Mouse (Mus musculus): ENCODE results near the gene Gm15737.

- TF ChIP-seq POLR2A (IDR thresholded peaks at IDR 0.05; ENCODE audit: insufficient read length, low read depth) (no peak), MYOG (IDR thresholded peaks at IDR 0.05; ENCODE audit: control insufficient read depth in 1 of 3, insufficient read depth in 1 of 3, insufficient read length in 2 of 3, low read depth in 2 of 3) (no peak), USF1 (IDR thresholded peaks at IDR 0.05; ENCODE audit: low read depth) (no peak), SRF (IDR thresholded peaks at IDR 0.05; ENCODE audit: control insufficient read depth, insufficient read length, low read depth) (no peak), POLR2AphosphoS2 (IDR thresholded peaks at IDR 0.05; ENCODE audit: insufficient read length, low read depth) (no peak), CEBPB (IDR thresholded peaks at IDR 0.05; ENCODE audit: insufficient read depth, poor library complexity, severe bottlenecking) (no peak), TCF12 (IDR thresholded peaks at IDR 0.05; ENCODE audit: insufficient read depth, poor library complexity, severe bottlenecking) (no peak), REST (IDR thresholded peaks at IDR 0.05; ENCODE audit: insufficient read depth, insufficient read length) (no peak), MAX (IDR thresholded peaks at IDR 0.05; ENCODE audit: low read depth) (no peak), E2F4 (IDR thresholded peaks at IDR 0.05; ENCODE audit: insufficient read depth) (no peak)
Observed at GRCm38 (mm10) chr6:92860285-92860912, 8.8 kb upstream of the Gm15737 start.

Data from myocyte (in vitro differentiated cells).